Mouse (Mus musculus) embryonic facial prominence, embryonic 13.5 days (tissue): ENCODE results near the gene Rhox10. TPM values are rescaled to one million over a fixed set of nuclear protein-coding genes. Genes with fewer than 3 reads are reported as not detected.

Experiments used
- polyA plus RNA-seq: library from polyadenylated mRNA; unstranded; fragments of >200 nt; fragmentation: Nextera tagmentation; extraction: Ambion mirVana; gene quantifications from 2 replicates; pipeline ENCODE4 v1.2.1, GENCODE M21; 2015

Gene Rhox10
- polyA plus RNA-seq, 1 experiment from 2014 or later, result not detected

Other genes starting within 250 kb of the Rhox10 start
- gene Rhox6, start 239.6 kb upstream of the Rhox10 start, polyA plus RNA-seq, result not detected in 2 replicates
- gene Rhox7a, start 234.8 kb upstream of the Rhox10 start, polyA plus RNA-seq, result not detected in 2 replicates
- not detected in 2 replicates for gene Rhox8, start 187.5 kb upstream of the Rhox10 start, polyA plus RNA-seq
- not detected in 2 replicates for gene Rhox7b, start 169.2 kb upstream of the Rhox10 start, polyA plus RNA-seq
- gene Rhox9, start 164.7 kb upstream of the Rhox10 start, polyA plus RNA-seq, result not detected in 2 replicates
- gene Btg1-ps1, start 47.7 kb upstream of the Rhox10 start, polyA plus RNA-seq, result not detected in 2 replicates
- gene Btg1-ps2, start 23.4 kb upstream of the Rhox10 start, polyA plus RNA-seq, result not detected in 2 replicates
- gene Rhox11, start 18.7 kb downstream of the Rhox10 start, polyA plus RNA-seq, result not detected in 2 replicates
- not detected in 2 replicates for gene Rhox12, start 44.4 kb downstream of the Rhox10 start, polyA plus RNA-seq
- gene Rhox13, start 54.7 kb downstream of the Rhox10 start, polyA plus RNA-seq, result not detected in 2 replicates
- gene Zbtb33, start 123.3 kb downstream of the Rhox10 start, polyA plus RNA-seq, result 4.5 and 4.7 TPM in 2 replicates
- 33.0 and 34.2 TPM in 2 replicates for gene Tmem255a, start 186.0 kb downstream of the Rhox10 start, polyA plus RNA-seq
- gene Atp1b4, start 249.7 kb downstream of the Rhox10 start, polyA plus RNA-seq, result 0.18 TPM in 2 replicates